Mouse (Mus musculus): ENCODE measurements around the gene Gm5862.
"Not testable (repeated sequence)": the region's sequence is repeated elsewhere in the genome, so short reads cannot be mapped to it uniquely, and the experiment has no call there.

The Gm5862 gene

DNA sequence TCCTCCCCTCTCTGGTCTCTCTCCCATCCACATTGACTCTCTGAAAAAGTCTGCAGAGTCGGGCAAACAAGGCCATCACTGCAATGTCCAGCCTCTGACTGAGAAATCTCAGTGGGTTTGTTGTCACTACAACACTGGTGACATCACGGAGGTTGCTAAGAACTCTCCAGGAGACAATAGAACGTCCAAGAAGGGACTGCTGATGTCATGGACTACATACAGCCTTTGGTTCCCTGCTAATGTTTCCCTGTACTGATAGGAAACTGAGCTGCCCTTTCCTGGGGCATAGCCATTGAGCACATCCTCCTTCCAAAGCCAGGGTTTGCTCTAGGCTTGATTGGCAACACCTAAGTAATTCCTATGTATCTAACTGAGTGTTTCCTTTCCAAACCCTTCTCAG lies at the start of gene Gm5862:
Gene Gm5862 (minus strand): TSS at position 101 of the 400 bp plus-strand sequence.
- in situ Hi-C loops (cut with MboI): not testable (repeated sequence)

DNA sequence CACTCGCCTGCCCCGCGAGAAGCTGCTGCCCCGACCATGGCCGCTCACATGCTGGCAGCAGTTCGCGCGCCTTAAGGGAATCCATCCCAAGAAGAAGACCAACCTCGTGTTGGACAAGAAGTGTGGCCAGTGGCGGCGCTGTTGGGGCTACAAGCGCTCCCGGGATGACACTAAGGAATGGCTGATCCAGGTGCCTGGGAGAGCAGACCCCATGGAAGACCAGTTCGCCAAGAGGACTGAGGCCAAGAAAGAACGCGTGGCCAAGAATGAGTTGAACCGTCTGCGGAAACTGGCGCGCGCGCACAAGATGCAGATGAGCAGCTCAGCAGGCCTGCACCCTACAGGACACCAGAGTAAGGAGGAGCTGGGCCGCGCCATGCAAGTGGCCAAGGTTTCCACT lies 48.0 kb upstream of the Gm5862 start:
- in situ Hi-C loops (cut with MboI): no loop called here

GRCm38 (mm10) chr5:26058481-26058880 lies 35.8 kb upstream of the Gm5862 start, which contains the start of gene Gm7347:
Gm7347 (minus strand) TSS chr5:26058581.
- in situ Hi-C loops (cut with MboI): not testable (repeated sequence)

DNA sequence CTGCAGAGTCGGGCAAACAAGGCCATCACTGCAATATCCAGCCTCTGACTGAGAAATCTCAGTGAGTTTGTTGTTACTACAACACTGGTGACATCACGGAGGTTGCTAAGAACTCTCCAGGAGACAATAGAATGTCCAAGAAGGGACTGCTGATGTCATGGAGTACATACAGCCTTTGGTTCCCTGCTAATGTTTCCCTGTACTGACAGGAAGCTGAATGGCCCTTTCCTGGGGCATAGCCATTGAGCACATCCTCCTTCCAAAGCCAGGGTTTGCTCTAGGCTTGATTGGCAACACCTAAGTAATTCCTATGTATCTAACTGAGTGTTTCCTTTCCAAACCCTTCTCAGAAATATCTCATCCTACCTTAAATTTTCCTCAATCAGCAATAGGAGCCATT lies 16.7 kb upstream of the Gm5862 start, which contains the start of gene Speer4a:
Gene Speer4a (minus strand): TSS at position 101 of the 400 bp plus-strand sequence.
- in situ Hi-C loops (cut with MboI): not testable (repeated sequence)

- in situ Hi-C loops (cut with MboI): not testable (repeated sequence)
Measured at GRCm38 (mm10) chr5:26007697-26008096, 15.0 kb downstream of the Gm5862 start.

GRCm38 (mm10) chr5:26006937-26007695 lies 15.6 kb downstream of the Gm5862 start:
- in situ Hi-C loops (cut with MboI): not testable (repeated sequence)

DNA sequence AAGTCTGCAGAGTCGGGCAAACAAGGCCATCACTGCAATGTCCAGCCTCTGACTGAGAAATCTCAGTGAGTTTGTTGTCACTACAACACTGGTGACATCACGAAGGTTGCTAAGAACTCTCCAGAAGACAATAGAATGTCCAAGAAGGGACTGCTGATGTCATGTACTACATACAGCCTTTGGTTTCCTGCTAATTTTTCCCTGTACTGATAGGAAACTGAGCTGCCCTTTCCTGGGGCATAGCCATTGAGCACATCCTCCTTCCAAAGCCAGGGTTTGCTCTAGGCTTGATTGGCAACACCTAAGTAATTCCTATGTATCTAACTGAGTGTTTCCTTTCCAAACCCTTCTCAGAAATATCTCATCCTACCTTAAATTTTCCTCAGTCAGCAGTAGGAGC lies 18.0 kb downstream of the Gm5862 start, which contains the start of gene Gm1979:
Gene Gm1979 (minus strand): TSS at position 101 of the 400 bp plus-strand sequence.
- in situ Hi-C loops (cut with MboI): not testable (repeated sequence)

DNA sequence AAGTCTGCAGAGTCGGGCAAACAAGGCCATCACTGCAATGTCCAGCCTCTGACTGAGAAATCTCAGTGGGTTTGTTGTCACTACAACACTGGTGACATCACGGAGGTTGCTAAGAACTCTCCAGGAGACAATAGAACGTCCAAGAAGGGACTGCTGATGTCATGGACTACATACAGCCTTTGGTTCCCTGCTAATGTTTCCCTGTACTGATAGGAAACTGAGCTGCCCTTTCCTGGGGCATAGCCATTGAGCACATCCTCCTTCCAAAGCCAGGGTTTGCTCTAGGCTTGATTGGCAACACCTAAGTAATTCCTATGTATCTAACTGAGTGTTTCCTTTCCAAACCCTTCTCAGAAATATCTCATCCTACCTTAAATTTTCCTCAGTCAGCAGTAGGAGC lies 34.2 kb downstream of the Gm5862 start, which contains the start of gene Gm21698:
Gene Gm21698 (minus strand): TSS at position 101 of the 400 bp plus-strand sequence.
- in situ Hi-C loops (cut with MboI): not testable (repeated sequence)

GRCm38 (mm10) chr5:25972563-25972962 lies 50.2 kb downstream of the Gm5862 start, which contains the start of gene Gm21680:
Gm21680 (minus strand) TSS chr5:25972663.
- in situ Hi-C loops (cut with MboI): not testable (repeated sequence)

Data from mature B cell (primary cell).